Mouse (Mus musculus) brain, adult 10 weeks (tissue): ENCODE measurements around the gene Vmn1r29. TPM values are rescaled to one million over a fixed set of nuclear protein-coding genes. Genes with fewer than 3 reads are reported as not detected.

Experiments
- polyA plus RNA-seq: library from polyadenylated mRNA; stranded (reverse); fragments of 350-450 nt; fragmentation: Illumina TruSeq; extraction: RNeasy Lipid Tissue Mini Kit (QIAGEN cat#74804); gene quantifications from one replicate; pipeline ENCODE4 v1.2.3, GENCODE M21; 2015; ENCODE audit warnings: low read depth, low replicate concordance

Vmn1r29 gene
- not detected for polyA plus RNA-seq

GRCm38 (mm10) chr6:58301249-58301648 lies at the start of gene Vmn1r29:
Gene Vmn1r29, plus strand, starts transcription at chr6:58301549.

GRCm38 (mm10) chr6:58261737-58262136 lies 39.6 kb upstream of the Vmn1r29 start, which contains the start of gene Vmn1r28:
Gene Vmn1r28, plus strand, starts transcription at chr6:58262037.

Other genes with a start within 250 kb of the Vmn1r29 start
- gene Vmn1r27, start 82.7 kb upstream of the Vmn1r29 start, polyA plus RNA-seq: not detected
- not detected for gene Vmn1r28, start 39.5 kb upstream of the Vmn1r29 start, polyA plus RNA-seq
- gene Vmn1r30, start 141.8 kb downstream of the Vmn1r29 start, polyA plus RNA-seq: not detected
- not detected for gene Vmn1r31, start 173.8 kb downstream of the Vmn1r29 start, polyA plus RNA-seq